Mouse (Mus musculus): Measurements from ENCODE around the gene Gm19426.

Gm19426 gene

DNA sequence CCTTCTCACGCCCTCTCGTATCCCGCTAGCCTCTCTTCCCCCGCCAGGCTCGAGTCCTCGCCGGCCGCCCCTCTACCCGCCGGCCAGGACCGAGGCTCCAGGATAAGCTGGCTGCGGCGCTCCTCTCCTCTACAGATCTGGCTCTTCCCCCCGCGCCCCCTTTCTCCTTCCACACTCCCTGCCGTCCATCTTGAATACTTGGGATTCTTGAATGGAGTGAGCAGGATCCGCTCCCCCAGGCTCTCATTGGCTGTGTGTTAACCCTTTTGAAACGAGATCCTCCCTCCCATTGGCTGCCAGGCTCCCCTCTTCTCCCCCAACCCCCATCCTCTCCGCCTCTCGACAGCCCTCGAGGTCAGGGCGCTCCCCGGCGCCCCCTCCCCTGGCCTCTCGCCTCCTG, at the start of gene Gm19426:
Gene Gm19426 (minus strand): TSS at position 95 of the 400 bp plus-strand sequence.
- ATAC-seq (ENCODE audit: low TSS enrichment), result peak; percentile 78

DNA sequence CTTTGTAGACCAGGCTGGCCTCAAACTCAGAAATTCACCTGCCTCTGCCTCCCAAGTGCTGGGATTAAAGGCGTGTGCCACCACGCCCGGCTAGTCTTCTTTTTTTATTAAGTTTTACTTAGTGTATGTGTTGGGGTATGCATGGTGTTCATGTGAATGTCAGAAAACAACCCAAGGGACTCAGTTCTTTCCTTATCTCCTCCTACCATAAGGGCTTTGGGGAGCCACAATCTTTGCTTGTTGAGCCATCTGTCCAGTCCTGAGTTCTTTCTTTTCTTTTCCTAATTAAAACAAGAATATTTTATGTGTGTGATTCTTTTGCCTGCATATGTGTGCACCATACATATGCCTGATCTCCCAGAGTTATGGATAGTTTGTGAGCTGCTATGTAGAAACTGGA, 49.7 kb upstream of the Gm19426 start:
- ATAC-seq (ENCODE audit: low TSS enrichment), result no peak

DNA sequence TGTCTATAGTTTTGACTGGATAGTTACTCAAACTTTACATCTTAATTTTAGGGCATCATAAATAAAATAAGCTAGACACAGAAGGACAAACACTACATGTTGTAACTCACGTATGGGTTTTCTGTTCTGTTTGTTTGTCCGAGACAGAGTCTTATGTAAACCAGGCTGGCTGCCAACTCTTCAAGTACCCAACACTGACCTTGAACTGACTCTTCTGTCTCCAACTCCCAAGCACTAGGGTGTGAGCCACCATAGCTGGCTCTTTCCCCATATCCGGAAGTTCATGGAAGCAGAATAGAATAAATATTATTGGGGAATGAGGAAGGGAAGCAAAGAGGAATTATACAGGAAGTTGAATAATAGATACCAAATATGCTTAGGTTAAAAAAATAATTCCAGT, 49.1 kb upstream of the Gm19426 start:
- no peak for ATAC-seq (ENCODE audit: low TSS enrichment)

DNA sequence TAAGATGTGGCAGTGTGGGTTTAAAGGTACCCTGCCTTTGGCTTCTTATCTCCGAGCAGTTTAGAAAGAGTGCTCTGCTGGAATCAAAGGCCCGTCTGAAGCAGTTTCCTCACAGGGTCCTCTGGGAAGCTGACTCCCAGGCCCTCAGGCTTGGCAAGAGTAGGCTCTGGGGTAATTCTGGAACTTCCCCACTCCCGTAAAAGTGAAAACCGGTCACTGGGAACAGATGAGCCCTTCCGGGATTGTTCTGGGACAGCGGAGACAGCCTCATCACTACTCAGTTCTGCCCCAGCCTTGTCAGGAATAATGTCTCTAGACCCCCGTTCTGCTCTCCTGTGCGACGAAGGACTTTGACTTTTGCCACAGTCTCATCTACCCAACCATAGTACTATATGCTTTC, 47.0 kb upstream of the Gm19426 start:
- no peak for ATAC-seq (ENCODE audit: low TSS enrichment)

DNA sequence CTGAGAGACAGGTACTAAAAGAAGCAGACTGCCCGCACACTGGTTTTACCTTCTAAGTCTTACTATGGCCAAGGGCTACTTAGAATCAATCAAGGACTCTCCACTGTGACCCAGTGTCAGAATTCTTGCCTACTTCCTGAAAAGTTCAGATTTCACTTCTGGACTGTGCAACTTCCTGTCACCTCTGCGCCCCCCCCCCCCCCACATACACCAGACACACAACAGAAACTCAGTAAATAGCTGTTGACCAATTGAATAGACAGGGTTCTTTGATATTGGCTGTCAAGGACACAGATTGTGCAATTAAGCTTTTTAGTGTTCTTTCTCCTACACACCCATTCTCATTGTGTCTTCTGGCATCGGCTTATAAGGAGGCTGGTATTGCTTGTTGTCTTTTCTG, 44.9 kb upstream of the Gm19426 start:
- no peak for ATAC-seq (ENCODE audit: low TSS enrichment)

DNA sequence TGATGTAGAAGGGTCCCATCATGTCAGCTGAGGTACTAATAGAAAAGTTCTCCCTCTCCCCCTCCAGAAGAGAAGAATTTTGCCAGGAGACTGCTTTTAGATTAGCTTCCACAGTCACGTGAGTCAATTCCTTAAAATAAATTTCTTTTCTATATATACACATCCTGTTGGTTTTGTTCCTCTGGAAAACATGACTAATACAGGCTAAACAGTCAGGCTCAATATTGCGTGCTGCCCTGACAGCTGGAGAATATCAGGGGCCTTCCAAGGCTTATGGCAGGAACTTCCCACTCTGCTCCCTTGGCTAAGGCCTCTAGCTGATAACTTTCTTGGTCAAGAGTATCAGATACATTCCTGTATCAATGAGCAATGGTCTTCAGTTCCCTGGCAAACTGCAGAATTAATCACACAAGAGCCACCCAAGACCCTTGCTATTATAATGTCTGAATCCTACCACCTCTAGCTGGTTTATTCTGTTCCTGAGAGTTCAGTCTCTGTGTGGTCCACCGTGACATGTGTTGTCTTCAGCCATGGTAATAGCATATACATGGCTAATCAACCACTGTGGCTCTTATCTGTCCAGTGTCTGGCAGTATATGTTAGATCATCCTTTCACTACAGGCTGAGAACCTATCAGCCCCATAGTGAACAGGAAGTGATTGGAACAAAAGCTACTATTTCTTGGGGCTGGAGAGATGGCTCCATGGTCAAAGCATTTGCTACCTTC, 40.5 kb upstream of the Gm19426 start:
- no peak for ATAC-seq (ENCODE audit: low TSS enrichment)

DNA sequence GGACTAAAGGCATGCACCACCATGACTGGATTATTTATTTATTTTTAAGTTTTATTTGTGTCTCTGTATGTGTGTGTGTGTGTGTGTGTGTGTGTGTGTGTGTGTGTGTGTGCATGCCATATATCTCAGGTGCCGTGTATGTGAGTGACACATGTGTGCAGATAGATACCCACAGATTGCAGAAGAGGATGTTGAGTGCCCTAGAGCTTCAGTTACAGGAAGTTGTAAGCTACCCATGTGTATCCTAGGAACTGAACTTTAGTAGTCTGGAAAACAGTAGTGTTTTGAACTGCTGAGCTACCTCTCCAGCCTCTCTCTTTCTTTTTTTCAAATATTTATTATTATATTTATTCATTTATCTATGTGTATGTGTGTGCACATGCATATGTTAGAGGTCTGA, 39.9 kb upstream of the Gm19426 start:
- ATAC-seq (ENCODE audit: low TSS enrichment), result no peak

DNA sequence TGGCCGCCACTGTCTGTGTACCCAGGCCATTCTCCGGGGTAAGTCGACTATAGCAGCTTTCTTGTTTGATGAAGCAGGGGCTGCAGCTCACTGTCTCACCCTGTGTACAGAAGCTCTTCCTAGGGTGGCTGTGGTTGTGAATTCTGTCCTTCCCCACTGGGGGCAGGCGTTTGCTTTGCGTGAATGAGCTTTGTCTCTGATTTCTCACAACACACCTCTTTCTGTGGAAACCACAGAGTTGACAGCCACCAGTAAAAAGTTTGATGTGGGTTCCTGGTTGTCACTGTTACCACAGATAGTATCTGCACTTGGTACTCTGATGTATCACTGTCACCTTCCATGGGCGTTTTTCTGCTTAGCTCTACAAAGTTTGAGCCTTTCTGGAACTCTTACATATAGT, 35.8 kb upstream of the Gm19426 start:
- ATAC-seq (ENCODE audit: low TSS enrichment), result peak; percentile 62; the same call in 1 of the 2 replicates

DNA sequence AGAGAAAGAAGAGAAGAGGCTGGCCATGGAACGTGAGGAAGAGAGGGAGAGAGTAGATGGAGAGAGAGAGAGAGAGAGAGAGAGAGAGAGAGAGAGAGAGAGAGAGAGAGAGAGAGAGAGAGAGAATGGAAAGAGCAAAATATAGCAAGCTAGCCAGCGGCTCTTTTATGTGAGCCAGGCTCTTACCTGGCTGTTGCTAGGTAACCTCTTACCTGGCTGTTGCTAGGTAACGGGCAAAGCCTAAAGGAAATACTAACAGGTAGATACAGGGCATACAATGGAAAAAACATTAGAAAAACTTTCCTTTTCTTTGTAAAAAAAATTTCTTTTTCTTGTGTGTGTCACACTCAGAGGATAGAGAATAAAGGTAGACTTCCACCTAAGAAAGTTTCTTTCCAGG, 34.3 kb upstream of the Gm19426 start:
- ATAC-seq (ENCODE audit: low TSS enrichment), result no peak

DNA sequence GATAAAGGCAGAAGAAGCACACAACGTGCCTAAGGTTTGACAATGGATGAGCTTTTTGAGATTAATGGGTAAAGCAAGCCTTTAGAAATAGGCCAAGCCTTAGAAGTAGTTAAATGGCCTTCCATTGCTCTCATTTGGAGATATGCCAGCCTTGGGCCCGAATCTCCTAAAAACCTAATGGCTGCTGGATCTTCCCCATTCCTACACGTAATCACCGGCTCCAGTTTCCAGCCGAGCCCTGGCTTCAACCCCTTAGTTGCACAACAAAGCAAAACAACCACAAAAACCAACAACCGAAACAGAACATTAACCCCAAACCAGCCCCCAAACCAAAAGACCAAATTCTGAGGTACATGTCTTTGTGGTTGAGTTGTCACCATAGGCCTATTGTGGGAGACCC, 32.2 kb upstream of the Gm19426 start:
- no peak for ATAC-seq (ENCODE audit: low TSS enrichment)

DNA sequence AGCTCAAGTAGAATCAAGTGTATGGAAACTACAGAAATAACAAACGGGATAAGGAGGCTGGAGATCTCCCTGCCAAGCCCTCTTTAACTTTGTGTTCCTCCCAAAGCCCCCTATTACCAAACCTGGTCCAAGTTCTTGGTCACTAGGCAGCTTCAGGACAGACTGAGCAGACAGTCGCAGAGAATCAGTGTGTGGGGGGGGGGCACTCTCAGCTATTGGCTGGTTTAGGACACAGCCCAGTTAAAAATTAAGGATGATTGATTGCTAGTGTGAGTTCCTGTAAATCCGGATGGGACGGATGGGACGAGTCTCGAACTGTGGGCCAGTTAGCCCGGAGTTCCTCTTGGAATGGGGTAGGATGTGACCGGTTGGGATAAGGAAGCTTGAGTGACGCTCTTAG, 31.8 kb upstream of the Gm19426 start, which contains the start of gene Serping1:
Gene Serping1 (minus strand): TSS at position 204 of the 400 bp plus-strand sequence.
- no peak for ATAC-seq (ENCODE audit: low TSS enrichment)

DNA sequence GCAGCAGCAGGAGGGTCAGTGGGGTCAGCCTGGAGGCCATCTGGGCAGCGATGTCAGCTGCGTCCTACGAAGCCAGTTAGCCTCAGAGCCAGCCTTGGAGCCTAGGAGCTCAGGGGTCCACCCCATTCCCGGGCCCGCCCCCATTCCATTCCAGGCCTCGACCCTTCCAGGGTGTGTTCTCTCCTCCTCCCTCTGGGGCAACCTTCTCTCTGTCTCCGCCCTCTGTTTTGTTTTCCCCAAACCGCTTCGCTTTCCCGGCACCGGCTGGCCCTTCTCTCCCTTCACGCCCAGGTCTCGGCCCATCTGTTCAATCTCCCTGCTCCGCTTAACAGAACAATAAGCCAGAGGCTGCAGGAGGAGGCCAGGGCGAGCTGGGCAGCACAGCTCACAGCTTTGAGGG, 31.3 kb upstream of the Gm19426 start:
- peak; percentile 57; the same call in 1 of the 2 replicates for ATAC-seq (ENCODE audit: low TSS enrichment)

DNA sequence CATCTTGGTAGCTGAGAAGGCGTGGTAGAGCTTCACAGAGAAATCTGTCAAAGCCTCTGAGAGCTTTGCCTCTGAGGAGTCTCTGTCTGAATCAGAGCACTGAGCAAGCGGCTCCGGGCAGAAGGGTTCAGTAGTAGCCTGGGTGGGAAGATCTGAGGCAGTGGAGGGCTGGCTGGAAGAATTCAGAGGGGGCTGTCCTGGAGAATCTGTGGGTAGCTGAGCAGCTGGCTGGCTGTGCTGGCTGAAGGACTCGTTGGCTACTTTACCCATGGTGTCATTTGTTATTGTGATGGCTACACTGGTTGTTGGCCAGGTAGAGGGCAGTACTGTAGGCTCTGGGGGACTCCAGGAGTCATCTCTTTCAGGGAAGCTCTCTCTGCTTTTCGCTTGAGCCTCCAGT, 29.7 kb upstream of the Gm19426 start:
- no peak for ATAC-seq (ENCODE audit: low TSS enrichment)

DNA sequence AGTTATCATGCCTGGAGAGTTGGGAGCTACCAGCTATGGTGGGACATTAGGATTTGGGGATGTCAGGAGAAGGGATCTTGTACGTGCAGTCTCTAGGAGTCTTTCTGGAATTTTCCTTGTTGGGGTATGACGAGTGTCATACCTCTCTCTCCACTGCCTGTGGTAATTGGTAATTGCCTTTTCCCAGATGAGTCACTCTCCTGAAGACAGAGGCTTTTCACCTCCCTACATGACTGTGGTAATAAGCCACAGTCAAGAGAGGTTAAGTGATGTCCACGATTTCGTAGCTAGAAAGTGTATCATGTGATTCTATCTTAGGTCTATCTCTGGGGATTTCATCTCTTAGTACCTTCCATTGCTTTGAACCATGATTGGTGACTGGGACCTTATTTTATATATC, 29.0 kb upstream of the Gm19426 start:
- ATAC-seq (ENCODE audit: low TSS enrichment), result no peak

DNA sequence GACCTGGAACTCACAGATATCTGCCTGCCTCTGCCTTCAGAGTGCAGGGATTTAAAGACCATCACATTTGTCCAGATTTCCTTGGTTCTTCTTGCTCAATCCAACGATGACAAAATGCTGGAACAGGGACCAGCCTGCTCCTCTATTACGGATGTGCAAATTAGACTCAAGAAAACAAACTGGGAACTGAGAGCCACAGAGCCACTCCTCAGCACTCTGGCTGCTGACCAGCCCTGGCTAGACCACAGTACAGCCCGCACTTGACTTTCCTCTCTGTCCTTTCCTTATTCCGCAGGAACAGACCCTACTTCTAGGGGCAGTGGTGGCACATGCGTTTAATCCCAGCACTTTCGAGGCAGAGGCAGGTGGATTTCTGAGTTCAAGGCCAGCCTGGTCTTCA, 27.0 kb upstream of the Gm19426 start:
- no peak for ATAC-seq (ENCODE audit: low TSS enrichment)

DNA sequence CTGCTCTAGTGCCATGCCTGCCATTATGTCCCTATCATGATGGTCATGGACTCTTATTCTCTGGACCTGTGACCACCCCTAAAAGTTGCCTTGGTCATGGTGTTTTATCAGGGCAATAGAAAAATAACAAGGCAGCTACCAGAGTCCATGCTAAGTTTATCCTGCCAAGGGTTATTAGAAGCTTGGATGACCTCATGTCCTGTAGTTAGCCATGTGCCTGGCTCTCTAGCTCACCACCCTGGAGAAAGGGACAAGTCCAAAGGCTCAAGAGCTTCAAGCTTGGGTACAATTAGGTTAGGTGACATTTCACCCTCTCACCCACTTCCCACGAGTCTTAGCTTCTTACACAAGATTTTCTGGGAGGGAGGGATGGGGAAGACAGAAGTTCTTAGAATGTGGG, 19.4 kb upstream of the Gm19426 start:
- ATAC-seq (ENCODE audit: low TSS enrichment), result no peak

DNA sequence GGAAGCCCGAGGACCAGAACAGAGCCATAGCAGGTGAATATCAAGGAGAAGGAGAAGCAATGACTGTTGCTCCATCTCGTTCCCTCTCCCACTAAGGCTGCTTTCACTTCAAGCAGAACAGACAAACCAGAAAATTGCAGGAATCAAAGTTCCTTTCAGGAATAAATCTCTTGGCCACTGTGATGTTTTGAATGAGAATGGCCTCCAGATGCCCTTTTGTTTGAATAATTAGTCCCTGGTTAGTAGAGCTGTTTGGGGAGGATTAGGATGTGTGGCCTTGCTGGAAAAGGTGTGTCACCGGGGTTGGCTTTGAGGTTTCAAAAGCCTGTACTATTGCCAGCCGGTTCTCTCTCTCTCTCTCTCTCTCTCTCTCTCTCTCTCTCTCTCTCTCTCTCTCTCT, 18.8 kb upstream of the Gm19426 start:
- ATAC-seq (ENCODE audit: low TSS enrichment), result no peak

DNA sequence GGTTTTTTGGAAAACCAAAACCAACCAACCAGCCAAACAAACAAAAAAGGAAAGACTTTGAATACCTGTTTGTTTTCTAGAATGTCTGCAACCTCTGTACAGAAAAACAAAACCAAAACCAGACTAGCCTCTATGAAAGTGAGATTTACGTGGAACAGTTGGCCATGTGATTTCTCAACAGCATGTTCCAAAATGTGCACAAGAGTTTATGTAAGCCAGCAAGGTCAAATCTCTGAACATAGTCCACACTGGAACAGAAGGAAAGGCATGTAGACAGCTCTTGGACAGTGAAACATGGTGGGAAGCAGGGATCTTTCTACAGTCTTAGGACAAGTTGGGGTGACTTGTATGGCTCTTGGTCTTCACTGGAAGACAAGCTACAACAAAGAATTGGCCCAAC, 18.4 kb upstream of the Gm19426 start:
- no peak for ATAC-seq (ENCODE audit: low TSS enrichment)

DNA sequence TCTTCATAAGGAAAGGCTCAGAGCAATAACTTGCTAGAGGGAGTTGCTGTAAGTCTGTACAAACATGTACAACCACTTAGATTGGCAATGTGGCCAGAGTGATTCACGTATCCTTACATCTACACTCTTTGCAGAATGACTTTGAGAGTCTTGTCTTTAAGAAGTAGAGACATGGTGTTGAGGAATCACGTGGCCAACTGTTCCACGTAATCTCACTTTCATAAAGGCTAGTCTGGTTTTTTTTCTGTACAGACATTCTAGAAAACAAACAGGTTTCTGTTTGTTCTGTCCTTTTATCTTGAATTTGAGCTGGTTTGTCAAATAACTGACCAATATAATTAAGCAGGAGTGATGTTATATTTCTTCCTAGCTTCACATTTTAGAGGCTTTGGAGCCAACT, 17.9 kb upstream of the Gm19426 start:
- no peak for ATAC-seq (ENCODE audit: low TSS enrichment)

DNA sequence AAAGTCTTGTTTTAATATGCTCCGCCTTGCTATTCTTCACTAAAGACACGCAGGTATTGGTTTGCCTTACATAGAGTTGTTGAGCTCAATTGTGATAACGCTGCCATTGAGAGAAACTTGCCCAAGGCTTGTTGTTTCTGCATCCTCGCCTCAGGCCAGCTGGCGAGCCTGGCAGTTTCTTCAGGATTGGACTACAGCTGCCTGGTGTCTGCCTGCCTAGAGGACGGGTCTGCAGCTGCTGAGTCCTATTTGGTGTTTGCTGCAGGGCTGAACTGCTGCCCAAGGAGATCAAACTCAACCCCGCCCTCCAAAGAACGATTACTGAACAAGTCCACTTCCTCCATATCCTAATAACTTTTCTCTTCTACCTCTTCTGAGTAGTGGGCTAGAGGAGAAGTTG, 17.3 kb upstream of the Gm19426 start:
- ATAC-seq (ENCODE audit: low TSS enrichment), result no peak

DNA sequence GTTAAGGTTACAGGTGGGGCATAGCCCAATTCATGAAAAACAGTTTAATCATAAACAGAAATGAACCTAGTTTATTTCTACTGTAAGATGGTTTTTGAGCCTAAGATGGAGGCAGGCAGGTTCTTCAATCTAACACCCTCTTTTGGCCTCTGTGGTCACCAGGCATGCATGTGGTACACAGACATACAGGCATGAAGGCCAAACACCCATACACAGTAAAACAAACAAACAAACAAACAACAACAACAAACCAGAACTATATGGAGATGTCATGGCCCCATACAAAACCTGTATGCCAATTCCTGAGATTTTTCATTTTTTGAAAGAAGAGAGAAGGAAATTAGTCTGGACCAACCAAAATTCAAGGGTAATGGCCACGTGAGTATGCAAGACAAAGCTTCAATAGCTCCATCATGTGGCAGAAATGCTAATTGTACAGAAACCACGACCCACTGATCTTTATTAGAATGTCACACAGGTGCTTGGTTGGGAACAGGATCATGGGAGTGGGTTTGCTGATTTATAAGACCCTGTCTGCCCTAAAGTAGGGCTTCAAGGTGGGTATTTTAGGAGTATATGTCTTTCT, 15.2 kb upstream of the Gm19426 start:
- peak; percentile 92 for ATAC-seq (ENCODE audit: low TSS enrichment)

DNA sequence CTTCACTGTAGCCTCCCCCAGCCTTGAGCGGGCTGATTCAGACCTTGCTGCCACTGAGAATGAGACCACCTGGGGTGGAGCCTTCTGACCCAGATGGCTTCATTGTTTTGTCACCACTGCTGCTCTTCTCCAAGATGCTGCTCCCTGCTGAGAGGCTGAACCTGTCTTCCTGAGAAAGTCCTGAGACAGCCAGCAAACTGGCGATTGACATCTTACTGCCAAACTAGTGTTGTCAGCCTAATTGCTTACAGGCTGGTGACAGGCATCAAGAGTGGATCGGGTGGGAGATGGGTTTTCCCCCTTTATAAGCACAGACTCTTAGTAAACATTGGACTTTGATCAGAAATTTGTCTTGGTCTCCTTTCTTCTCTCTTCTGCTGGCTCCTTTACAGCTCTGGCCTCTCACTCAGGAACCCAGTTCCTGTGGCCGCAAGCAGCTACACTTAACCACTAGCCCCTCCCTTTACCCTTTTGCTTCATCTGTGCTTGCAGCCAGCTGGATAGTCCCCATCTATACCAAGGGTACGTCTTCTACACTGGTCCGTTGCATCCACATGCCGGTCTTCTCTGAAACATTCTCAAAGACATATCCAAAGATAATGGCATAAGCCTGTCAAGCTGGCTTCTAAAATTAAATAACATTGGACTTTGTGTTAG, 13.7 kb upstream of the Gm19426 start:
- ATAC-seq (ENCODE audit: low TSS enrichment), result no peak

DNA sequence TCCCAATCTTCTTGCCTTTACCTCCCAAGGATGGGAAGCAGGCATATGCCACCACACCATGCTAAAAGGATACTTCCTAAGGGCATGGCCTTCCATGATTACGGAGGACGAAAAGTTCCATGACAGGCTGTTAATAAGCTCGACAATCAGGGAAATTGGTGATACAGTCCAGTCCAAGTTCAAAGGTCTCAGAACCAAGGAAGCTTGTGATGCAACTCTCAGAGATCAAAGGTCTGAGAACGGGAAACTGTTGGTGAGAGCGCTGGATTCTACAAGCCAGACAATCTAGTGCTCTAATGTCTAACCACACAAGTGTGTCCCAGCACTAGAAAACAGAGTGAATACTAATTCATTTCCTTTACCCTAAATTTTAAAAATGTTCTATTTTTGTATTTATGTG, 12.8 kb upstream of the Gm19426 start:
- no peak for ATAC-seq (ENCODE audit: low TSS enrichment)

Measured in frontal cortex, adult (tissue).